Mouse (Mus musculus) erythroblast, embryonic 14.5 days (primary cell): ENCODE results near the gene Btbd9. TPM values are rescaled to one million over a fixed set of nuclear protein-coding genes. Genes with fewer than 3 reads are reported as not detected.
"Not testable (repeated sequence)": the region's sequence is repeated elsewhere in the genome, so short reads cannot be mapped to it uniquely, and the experiment has no call there.

Experiments used
- H3K27me3 ChIP-seq: 2 replicates; pipeline ENCODE4 v1.6.1; 2012; ENCODE audit warnings: inconsistent platforms; ENCODE audit not compliant: control insufficient read depth
- H3K36me3 ChIP-seq: 2 replicates; pipeline ENCODE4 v1.6.1; 2012; ENCODE audit warnings: mild to moderate bottlenecking, inconsistent platforms; ENCODE audit not compliant: control insufficient read depth
- H3K4me1 ChIP-seq: 2 replicates; pipeline ENCODE4 v1.6.1; 2012; ENCODE audit warnings: inconsistent platforms; ENCODE audit not compliant: control insufficient read depth
- H3K4me3 ChIP-seq: replicated peaks from 2 replicates; pipeline ENCODE3; 2012; ENCODE audit warnings: moderate library complexity, mild to moderate bottlenecking, inconsistent platforms
- H3K9me3 ChIP-seq: 2 replicates; pipeline ENCODE4 v1.6.1; 2012; ENCODE audit warnings: low read length, inconsistent platforms, mixed read lengths; ENCODE audit not compliant: control insufficient read depth
- GATA1 ChIP-seq: IDR thresholded peaks from 2 replicates; pipeline ENCODE4 v1.6.1; 2012; ENCODE audit warnings: low read length, inconsistent platforms, mixed read lengths
- TAL1 ChIP-seq: IDR thresholded peaks from 3 replicates; pipeline ENCODE4 v1.6.1; 2012; ENCODE audit warnings: low read length, inconsistent platforms, mixed read lengths
- polyA plus RNA-seq: library from polyadenylated mRNA; stranded (reverse); fragments of >175 nt; gene quantifications from 2 replicates; pipeline ENCODE4 v1.2.3, GENCODE M21; 2012

Gene Btbd9
- polyA plus RNA-seq, 1 experiment: 0.26 TPM

DNA sequence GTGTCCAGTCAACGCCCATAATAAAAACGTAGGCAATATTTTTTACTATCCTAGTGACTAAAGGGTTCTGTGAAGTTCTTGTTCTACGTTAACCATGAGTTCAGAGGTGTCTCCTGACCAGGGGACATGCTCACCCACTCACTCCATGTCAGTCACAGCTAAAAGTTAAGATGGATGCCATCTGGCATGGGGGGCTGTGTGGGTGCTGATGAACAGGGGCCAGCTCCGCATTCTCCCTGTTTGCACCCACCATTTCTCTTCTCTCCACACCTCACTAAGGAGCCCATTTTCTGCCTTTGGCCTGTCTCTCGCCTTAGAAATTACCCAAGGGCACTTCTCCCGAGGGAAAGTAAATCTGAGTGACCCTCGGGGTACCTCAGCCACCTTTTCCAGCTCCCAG, 63.8 kb downstream of the Btbd9 start:
- no peaks in the 10 kb centered on the region; the same call in 1 of the 2 replicates for H3K36me3 ChIP-seq
- no peak overlapping the region for H3K4me3 ChIP-seq
- no peaks in the 10 kb centered on the region for H3K9me3 ChIP-seq
- no peaks in the 10 kb centered on the region for H3K27me3 ChIP-seq
- TF ChIP-seq GATA1: no peak
- TF ChIP-seq TAL1: no peak
- H3K4me1 ChIP-seq: no peaks in the 10 kb centered on the region

DNA sequence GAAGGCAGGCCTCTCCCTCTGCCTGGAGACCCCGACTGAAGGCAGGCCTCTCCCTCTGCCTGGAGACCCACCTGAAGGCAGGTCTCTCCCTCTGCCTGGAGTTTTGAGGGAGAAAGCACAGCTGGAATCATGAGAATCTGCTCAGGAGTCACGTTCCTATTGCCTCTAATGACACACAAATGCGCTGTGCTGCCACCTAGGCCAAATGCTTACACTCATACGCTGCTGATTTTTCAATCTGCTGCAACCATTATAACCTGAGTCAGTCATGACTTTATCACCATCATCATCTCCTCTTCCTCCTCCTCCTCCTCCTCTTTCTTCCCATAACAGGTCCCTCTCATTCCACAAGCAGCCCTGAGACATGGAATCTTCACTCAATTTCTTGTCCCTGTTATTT, 64.3 kb downstream of the Btbd9 start:
- no peak overlapping the region for H3K4me3 ChIP-seq
- H3K27me3 ChIP-seq: no peaks in the 10 kb centered on the region
- no peak for TF ChIP-seq TAL1
- H3K36me3 ChIP-seq: no peaks in the 10 kb centered on the region; the same call in 1 of the 2 replicates
- H3K9me3 ChIP-seq: no peaks in the 10 kb centered on the region
- no peaks in the 10 kb centered on the region for H3K4me1 ChIP-seq

DNA sequence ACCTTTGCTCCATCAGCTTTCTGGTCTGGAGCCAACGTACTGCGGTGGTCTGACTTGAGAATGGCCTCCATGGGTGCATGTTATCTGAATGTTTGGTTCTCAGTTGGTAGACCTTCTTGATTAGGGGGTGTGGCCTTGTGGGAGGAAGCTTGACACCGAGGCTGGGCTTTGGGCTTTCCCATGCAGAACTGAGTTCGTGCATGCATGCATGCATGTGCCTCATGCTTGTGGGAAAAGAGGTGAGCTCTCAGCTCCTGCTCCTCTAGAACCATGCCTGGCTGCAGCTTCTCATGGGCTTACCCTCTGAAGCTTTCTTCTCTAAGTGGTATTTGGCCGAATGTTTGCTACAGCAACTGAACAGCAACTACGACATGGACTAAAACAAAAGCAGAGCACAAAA, 64.9 kb downstream of the Btbd9 start:
- H3K36me3 ChIP-seq: no peaks in the 10 kb centered on the region
- H3K4me3 ChIP-seq: no peak overlapping the region
- TF ChIP-seq TAL1 (no peak), GATA1 (no peak)

DNA sequence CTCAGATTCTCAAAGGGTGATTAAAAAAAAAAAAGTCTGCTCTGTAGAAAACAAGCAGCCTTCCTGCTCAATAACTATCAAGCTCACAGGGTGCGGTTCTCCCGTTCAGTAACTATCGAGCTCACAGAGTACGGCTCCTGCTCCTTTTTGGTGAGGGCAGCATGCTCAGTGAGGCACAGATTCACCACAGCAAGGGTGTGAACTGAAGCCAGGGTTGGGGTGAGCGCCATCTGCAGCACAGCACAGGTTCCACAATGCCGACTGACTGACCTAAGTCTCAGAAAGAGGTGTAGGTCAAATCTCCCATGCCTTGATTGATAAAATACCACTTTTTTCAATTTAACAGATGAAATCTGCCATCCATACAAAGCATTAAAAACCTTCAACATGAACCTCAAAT, 66.1 kb downstream of the Btbd9 start:
- H3K36me3 ChIP-seq: no peaks in the 10 kb centered on the region

More for the DNA sequence above, 64.9 kb downstream of the Btbd9 start:
- Histone ChIP-seq H3K4me1 (no peaks in the 10 kb centered on the region), H3K27me3 (no peaks in the 10 kb centered on the region), H3K9me3 (no peaks in the 10 kb centered on the region)

DNA sequence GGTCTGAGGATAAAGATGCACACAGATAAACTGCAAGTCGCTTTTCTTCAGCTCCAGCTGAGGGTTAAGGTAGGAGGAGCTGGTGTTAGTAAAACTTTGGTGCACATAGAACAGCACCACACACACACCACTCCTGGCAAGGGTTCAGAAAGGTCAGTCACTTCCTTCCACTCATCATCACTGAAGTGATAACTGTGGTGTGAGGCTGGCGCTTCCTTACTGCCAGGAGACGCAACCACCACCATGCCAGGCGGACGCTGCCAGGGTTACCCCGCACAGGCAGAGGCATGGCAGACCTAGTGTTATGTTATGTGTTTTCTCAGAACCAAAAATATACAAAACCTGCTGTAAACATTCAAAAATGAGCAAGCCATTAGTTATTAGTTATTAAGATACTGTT, 66.6 kb downstream of the Btbd9 start:
- H3K9me3 ChIP-seq: no peaks in the 10 kb centered on the region
- H3K27me3 ChIP-seq: no peaks in the 10 kb centered on the region
- H3K36me3 ChIP-seq: no peaks in the 10 kb centered on the region
- TF ChIP-seq GATA1 (no peak), TAL1 (no peak)
- H3K4me3 ChIP-seq: no peak overlapping the region
- H3K4me1 ChIP-seq: no peaks in the 10 kb centered on the region

More for the DNA sequence above, 66.1 kb downstream of the Btbd9 start:
- H3K4me1 ChIP-seq: no peaks in the 10 kb centered on the region
- H3K9me3 ChIP-seq: no peaks in the 10 kb centered on the region
- no peak overlapping the region for H3K4me3 ChIP-seq
- no peaks in the 10 kb centered on the region for H3K27me3 ChIP-seq
- no peak for TF ChIP-seq TAL1
- TF ChIP-seq GATA1: no peak

DNA sequence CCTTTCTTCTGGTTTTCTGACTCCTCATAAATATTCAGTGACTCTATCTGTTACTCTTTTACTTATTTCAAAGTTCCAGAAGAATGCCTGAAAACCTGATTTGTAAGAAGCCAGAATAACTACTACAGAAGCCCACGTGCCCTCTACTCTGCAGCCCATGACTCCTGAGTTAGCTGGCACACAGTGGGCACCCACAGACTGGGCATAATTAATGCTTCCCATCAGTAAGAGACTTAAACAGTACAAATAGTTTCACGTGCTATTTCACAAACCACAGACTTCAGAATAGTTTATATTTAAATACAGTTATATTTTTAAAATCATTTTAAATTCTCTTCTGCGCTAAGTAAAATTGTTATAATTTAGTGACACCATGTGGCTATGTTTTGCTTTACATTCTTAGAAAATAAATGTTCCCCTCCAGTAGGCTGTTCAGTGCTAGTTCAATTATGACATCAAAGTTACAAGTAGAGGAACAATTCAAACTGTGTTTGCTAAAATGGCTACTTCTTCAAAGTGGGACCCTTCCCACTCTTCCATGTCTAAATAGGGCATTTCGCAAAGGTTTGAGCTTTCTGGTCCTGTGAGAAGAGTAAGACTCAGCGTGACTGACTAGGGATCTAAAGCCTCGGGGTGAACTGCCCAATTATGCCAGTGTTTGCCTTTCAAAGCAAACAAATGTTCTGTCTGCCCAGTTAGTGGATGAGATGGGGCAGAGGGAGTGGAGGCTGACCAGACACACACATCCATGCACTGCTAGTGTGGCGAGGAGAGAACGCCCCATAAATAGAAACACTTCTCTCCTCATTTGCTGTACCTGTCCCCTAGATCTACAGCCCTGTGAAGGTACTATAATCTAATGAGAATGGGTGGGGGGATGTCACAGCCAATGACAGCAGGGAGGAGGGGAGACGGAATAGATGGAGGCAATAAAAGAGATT, 68.4 kb downstream of the Btbd9 start:
- TF ChIP-seq TAL1: no peak
- no peak for TF ChIP-seq GATA1
- Histone ChIP-seq H3K4me3 (no peak overlapping the region), H3K36me3 (no peaks in the 10 kb centered on the region), H3K9me3 (no peaks in the 10 kb centered on the region), H3K27me3 (no peaks in the 10 kb centered on the region), H3K4me1 (no peaks in the 10 kb centered on the region)

DNA sequence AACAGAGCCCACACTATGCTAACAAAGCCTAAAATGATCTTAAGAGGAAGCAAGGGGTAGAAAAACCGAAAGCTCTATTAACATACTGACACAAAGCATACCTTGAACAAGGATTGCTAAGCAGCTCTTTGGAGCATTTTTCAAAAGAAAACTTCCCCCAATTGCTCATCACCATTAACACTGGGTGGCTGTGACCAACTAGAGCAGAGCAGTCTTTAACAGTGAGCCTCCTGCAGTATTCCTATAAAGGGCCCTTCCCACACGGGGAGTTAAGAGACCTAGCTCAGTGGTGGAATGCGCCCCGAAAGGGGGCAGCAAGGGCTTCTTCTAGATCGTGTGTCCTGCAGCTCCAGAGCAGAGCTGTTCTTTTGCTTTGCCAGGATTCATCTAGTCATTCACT, 69.4 kb downstream of the Btbd9 start:
- Histone ChIP-seq H3K4me1 (no peaks in the 10 kb centered on the region), H3K36me3 (no peaks in the 10 kb centered on the region), H3K4me3 (no peak overlapping the region), H3K9me3 (no peaks in the 10 kb centered on the region), H3K27me3 (no peaks in the 10 kb centered on the region)
- no peak for TF ChIP-seq GATA1
- no peak for TF ChIP-seq TAL1

DNA sequence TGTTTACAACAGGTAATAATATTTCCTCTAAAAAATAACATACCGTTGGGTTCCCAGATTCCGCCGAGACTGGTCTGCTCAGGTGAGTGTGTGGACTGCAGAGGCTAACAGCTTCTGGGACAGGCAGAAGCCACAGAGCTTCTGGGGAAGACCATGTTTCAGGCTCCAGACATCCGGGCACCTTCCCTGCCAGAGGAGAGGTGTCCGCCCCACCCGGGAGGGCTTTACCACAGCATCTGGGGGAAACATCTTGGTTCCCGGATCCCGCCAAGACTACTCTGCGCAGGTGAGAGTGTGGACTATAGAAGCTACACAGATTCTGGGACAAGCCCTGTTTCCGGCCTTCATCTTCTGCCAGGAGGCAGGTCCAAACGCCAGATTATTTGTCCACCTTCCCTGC, 76.7 kb downstream of the Btbd9 start:
- H3K27me3 ChIP-seq, H3K9me3 ChIP-seq, H3K36me3 ChIP-seq, H3K4me3 ChIP-seq, H3K4me1 ChIP-seq: not testable (repeated sequence)

DNA sequence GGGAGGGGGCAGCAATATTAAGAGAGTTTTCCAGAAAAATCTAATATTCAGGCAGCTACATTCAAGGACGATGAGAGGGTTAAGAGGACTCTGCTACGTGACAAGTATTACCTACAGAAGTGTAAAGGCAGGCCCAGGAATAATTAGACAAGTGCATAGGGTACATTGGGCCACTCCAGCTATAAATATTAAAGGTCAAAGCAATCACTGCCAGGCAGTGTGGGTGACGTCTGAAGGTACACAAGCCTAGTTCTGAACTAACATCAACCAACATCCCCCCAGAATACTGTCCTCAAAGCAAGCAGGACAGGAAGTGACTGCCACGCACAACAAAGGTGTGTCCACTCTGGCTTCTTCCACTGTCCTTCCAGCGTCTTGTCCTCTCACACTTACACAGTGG, 77.5 kb downstream of the Btbd9 start:
- no peaks in the 10 kb centered on the region for H3K36me3 ChIP-seq

DNA sequence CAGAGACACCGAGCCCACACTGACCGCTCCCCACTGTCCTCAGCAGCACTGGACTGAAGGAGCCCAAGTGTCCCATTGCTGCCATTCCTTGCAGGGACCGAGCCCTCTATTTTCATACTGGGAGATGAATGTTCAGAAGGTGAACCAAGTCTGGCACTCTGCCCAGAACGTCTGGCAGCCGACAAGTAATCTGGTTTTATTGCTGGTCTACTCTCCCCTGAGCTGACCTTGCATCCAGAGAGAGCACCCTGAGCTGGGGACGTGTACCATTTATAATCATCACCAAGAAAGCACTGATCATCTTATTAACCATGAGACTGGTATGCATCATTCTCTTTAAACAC, 77.9 kb downstream of the Btbd9 start:
- no peak for TF ChIP-seq TAL1
- TF ChIP-seq GATA1: no peak
- no peaks in the 10 kb centered on the region for H3K9me3 ChIP-seq
- no peak overlapping the region for H3K4me3 ChIP-seq
- no peaks in the 10 kb centered on the region for H3K27me3 ChIP-seq
- H3K36me3 ChIP-seq: no peaks in the 10 kb centered on the region
- H3K4me1 ChIP-seq: no peaks in the 10 kb centered on the region

More for the DNA sequence above, 77.5 kb downstream of the Btbd9 start:
- H3K4me3 ChIP-seq: no peak overlapping the region
- H3K9me3 ChIP-seq: no peaks in the 10 kb centered on the region
- no peaks in the 10 kb centered on the region for H3K4me1 ChIP-seq
- H3K27me3 ChIP-seq: no peaks in the 10 kb centered on the region
- TF ChIP-seq GATA1: no peak
- TF ChIP-seq TAL1: no peak
